Mouse (Mus musculus): ENCODE results near the gene Notum. TPM values are rescaled to one million over a fixed set of nuclear protein-coding genes. Genes with fewer than 3 reads are reported as not detected.

The Notum gene
- polyA plus RNA-seq, 1 experiment from 2014 or later: 2.5 TPM

GRCm38 (mm10) chr11:120659509-120660300 lies 1.3 kb downstream of the Notum start:
- DNase-seq (ENCODE audit: low spot score) (no peak), ATAC-seq (replicated peaks; ENCODE audit: insufficient number of reproducible peaks, low FRiP score, low TSS enrichment, low read depth) (peak; percentile 22; the same call in 1 of the 2 replicates)
- WGBS: 4% methylated on average over 50 of the region's 50 CpGs
- Histone ChIP-seq H3K4me1 (ENCODE audit: control insufficient read depth, insufficient read depth, low read length) (peaks cover 9% of the 10 kb centered on the region), H3K27me3 (ENCODE audit: control insufficient read depth, insufficient read depth, low read length) (peaks cover 54% of the 10 kb centered on the region), H3K4me2 (ENCODE audit: low read depth, low read length) (peak overlapping the region; percentile 80), H3K9ac (replicated peaks; ENCODE audit: low read length) (peak overlapping the region; percentile 37; the same call in 1 of the 2 replicates), H3K4me3 (ENCODE audit: low read depth, low read length) (peak overlapping the region; percentile 42), H3K27ac (replicated peaks; ENCODE audit: low read depth, low read length) (no peak overlapping the region), H3K9me3 (replicated peaks; ENCODE audit: control insufficient read depth, low read length) (no peaks in the 10 kb centered on the region), H3K36me3 (replicated peaks; ENCODE audit: control insufficient read depth, insufficient read depth, low read depth, low read length) (no peaks in the 10 kb centered on the region)

GRCm38 (mm10) chr11:120658876-120659410 lies 2.0 kb downstream of the Notum start:
- peaks cover 54% of the 10 kb centered on the region for H3K27me3 ChIP-seq (ENCODE audit: control insufficient read depth, insufficient read depth, low read length)
- H3K36me3 ChIP-seq (replicated peaks; ENCODE audit: control insufficient read depth, insufficient read depth, low read depth, low read length): no peaks in the 10 kb centered on the region
- no peaks in the 10 kb centered on the region for H3K9me3 ChIP-seq (replicated peaks; ENCODE audit: control insufficient read depth, low read length)
- DNase-seq (ENCODE audit: low spot score) (peak; percentile 82), ATAC-seq (replicated peaks; ENCODE audit: insufficient number of reproducible peaks, low FRiP score, low TSS enrichment, low read depth) (no peak)
- no peak overlapping the region; the same call in 1 of the 2 replicates for H3K4me2 ChIP-seq (ENCODE audit: low read depth, low read length)
- H3K4me1 ChIP-seq (ENCODE audit: control insufficient read depth, insufficient read depth, low read length): peaks cover 9% of the 10 kb centered on the region
- no peak overlapping the region for H3K27ac ChIP-seq (replicated peaks; ENCODE audit: low read depth, low read length)
- no peak overlapping the region for H3K9ac ChIP-seq (replicated peaks; ENCODE audit: low read length)
- H3K4me3 ChIP-seq (ENCODE audit: low read depth, low read length): no peak overlapping the region
- 4% methylated on average over 24 of the region's 24 CpGs for WGBS

GRCm38 (mm10) chr11:120657301-120657700 lies 3.7 kb downstream of the Notum start:
- Histone ChIP-seq H3K36me3 (replicated peaks; ENCODE audit: control insufficient read depth, insufficient read depth, low read depth, low read length) (no peaks in the 10 kb centered on the region), H3K9ac (replicated peaks; ENCODE audit: low read length) (no peak overlapping the region), H3K4me3 (ENCODE audit: low read depth, low read length) (no peak overlapping the region), H3K4me2 (ENCODE audit: low read depth, low read length) (no peak overlapping the region), H3K27me3 (ENCODE audit: control insufficient read depth, insufficient read depth, low read length) (peaks cover 48% of the 10 kb centered on the region), H3K9me3 (replicated peaks; ENCODE audit: control insufficient read depth, low read length) (no peaks in the 10 kb centered on the region), H3K4me1 (ENCODE audit: control insufficient read depth, insufficient read depth, low read length) (peaks cover 9% of the 10 kb centered on the region), H3K27ac (replicated peaks; ENCODE audit: low read depth, low read length) (no peak overlapping the region)
- DNase-seq (ENCODE audit: low spot score) (no peak), ATAC-seq (replicated peaks; ENCODE audit: insufficient number of reproducible peaks, low FRiP score, low TSS enrichment, low read depth) (no peak)
- 82% methylated on average over 4 of the region's 4 CpGs for WGBS

GRCm38 (mm10) chr11:120654741-120655140 lies 6.2 kb downstream of the Notum start:
- peaks cover 22% of the 10 kb centered on the region for H3K27me3 ChIP-seq (ENCODE audit: control insufficient read depth, insufficient read depth, low read length)
- WGBS: 66% methylated on average over 3 of the region's 3 CpGs
- DNase-seq (ENCODE audit: low spot score): no peak

DNA sequence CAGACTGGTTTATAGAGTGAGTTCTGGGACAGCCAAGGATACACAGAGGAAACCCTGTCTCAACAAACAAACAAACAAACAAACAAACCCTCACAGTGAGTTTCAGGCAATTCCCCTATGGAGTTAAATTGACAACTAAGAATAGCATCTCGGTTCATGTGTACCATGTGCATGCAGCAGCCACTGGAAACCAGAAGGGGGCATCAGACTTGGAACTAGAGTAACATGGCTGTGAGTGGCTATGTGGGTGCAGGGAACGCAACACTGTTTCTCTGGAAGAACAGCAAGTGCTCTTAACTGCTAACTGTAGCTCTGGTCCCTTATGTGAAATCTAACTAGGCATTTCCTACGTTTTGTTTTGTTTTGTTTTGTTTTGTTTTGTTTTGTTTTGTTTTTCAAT lies 9.1 kb downstream of the Notum start:
- no peak for ATAC-seq (replicated peaks; ENCODE audit: insufficient number of reproducible peaks, low FRiP score, low TSS enrichment, low read depth)

More at GRCm38 (mm10) chr11:120654741-120655140, 6.2 kb downstream of the Notum start:
- Histone ChIP-seq H3K27ac (replicated peaks; ENCODE audit: low read depth, low read length) (no peak overlapping the region), H3K4me3 (ENCODE audit: low read depth, low read length) (no peak overlapping the region), H3K9me3 (replicated peaks; ENCODE audit: control insufficient read depth, low read length) (no peaks in the 10 kb centered on the region), H3K36me3 (replicated peaks; ENCODE audit: control insufficient read depth, insufficient read depth, low read depth, low read length) (no peaks in the 10 kb centered on the region), H3K4me2 (ENCODE audit: low read depth, low read length) (no peak overlapping the region), H3K4me1 (ENCODE audit: control insufficient read depth, insufficient read depth, low read length) (peaks cover 3% of the 10 kb centered on the region; the same call in 1 of the 2 replicates), H3K9ac (replicated peaks; ENCODE audit: low read length) (no peak overlapping the region)
- no peak for ATAC-seq (replicated peaks; ENCODE audit: insufficient number of reproducible peaks, low FRiP score, low TSS enrichment, low read depth)

DNA sequence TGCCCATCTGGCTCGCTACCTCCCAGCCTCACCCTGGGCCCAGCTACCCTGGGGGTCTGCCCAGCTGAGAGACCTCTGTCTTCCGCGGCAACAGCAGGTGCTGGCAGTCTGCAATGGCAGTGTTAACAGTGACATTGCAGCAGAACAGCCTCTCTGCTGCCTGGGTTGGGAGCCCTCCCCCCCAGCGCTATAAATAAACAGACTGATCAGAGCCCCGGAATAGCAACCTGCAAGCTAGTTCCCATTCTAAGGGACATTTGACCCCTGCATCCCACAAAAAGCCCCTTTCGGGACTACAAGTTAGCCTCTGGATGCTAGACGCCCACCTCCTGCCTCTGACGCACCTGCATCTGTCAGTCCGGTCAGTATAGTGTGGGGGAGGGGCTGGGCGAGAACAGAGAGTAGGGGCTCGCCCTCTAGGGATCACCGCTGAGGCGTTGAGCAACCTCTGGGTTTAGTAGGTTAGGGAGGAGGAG lies 12.9 kb downstream of the Notum start, which contains the start of gene Myadml2:
TSS of gene Myadml2 (minus strand) at position 158 of the 476 bp plus-strand sequence.
- Histone ChIP-seq H3K9me3 (replicated peaks; ENCODE audit: control insufficient read depth, low read length) (no peaks in the 10 kb centered on the region), H3K36me3 (replicated peaks; ENCODE audit: control insufficient read depth, insufficient read depth, low read depth, low read length) (no peaks in the 10 kb centered on the region), H3K4me2 (ENCODE audit: low read depth, low read length) (peak within 1 kb of the TSS; percentile 4; the same call in 1 of the 2 replicates), H3K9ac (replicated peaks; ENCODE audit: low read length) (peak within 1 kb of the TSS; percentile 1; the same call in 1 of the 2 replicates), H3K27ac (replicated peaks; ENCODE audit: low read depth, low read length) (no peak within 1 kb of the TSS), H3K4me3 (ENCODE audit: low read depth, low read length) (no peak within 1 kb of the TSS), H3K4me1 (ENCODE audit: control insufficient read depth, insufficient read depth, low read length) (peaks cover under 1% of the 10 kb centered on the region; the same call in 1 of the 2 replicates), H3K27me3 (ENCODE audit: control insufficient read depth, insufficient read depth, low read length) (peaks cover 5% of the 10 kb centered on the region; the same call in 1 of the 2 replicates)
- 2% methylated on average over 13 of the region's 13 CpGs for WGBS
- ATAC-seq (replicated peaks; ENCODE audit: insufficient number of reproducible peaks, low FRiP score, low TSS enrichment, low read depth): no peak
- peak; percentile 32 for DNase-seq (ENCODE audit: low spot score)

More for the DNA sequence above, 9.1 kb downstream of the Notum start:
- Histone ChIP-seq H3K9me3 (replicated peaks; ENCODE audit: control insufficient read depth, low read length) (no peaks in the 10 kb centered on the region), H3K4me3 (ENCODE audit: low read depth, low read length) (no peak overlapping the region), H3K36me3 (replicated peaks; ENCODE audit: control insufficient read depth, insufficient read depth, low read depth, low read length) (no peaks in the 10 kb centered on the region), H3K27me3 (ENCODE audit: control insufficient read depth, insufficient read depth, low read length) (peaks cover 5% of the 10 kb centered on the region; the same call in 1 of the 2 replicates), H3K9ac (replicated peaks; ENCODE audit: low read length) (no peak overlapping the region), H3K4me2 (ENCODE audit: low read depth, low read length) (no peak overlapping the region), H3K4me1 (ENCODE audit: control insufficient read depth, insufficient read depth, low read length) (no peaks in the 10 kb centered on the region), H3K27ac (replicated peaks; ENCODE audit: low read depth, low read length) (no peak overlapping the region)
- no peak for DNase-seq (ENCODE audit: low spot score)
- WGBS: 68% methylated on average over 3 of the region's 3 CpGs

DNA sequence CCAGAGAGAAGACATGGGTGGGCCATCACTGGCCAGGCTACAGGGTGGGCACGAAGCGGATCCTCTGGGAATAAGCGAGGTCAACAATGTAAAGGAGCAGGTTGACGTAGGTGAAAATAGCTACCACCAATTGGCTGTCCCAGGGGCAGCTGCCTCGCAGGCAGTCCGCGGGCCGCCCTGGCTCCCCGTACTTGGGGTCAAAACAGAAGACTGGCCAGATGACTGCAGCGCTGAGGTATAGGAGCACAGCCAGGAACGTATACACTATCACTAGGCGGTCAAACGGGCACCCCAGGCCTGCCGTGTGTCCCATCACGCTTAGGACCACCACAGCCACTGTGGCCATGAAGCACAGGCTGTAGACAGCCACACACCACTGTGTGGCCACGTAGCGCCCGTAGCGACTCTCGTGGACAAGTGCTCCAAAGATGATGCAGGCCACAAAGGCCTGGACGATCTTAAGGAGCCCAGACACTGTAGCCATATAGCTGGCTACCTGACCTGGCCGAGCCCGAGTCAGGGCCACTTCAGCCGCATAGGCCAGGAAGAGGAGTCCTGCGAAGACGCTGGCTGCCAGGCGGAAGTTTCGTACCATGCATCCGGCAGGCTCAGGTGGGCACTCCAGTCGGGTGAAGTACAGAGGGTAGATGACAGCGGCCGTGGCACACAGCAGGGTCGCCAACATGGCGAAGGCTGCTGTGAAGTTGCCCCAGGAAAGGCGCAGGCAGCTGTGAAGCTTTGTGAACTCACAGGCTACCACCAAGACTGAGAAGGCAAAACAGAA lies 13.7 kb downstream of the Notum start:
- no peak overlapping the region; the same call in 1 of the 2 replicates for H3K4me2 ChIP-seq (ENCODE audit: low read depth, low read length)
- H3K27me3 ChIP-seq (ENCODE audit: control insufficient read depth, insufficient read depth, low read length): peaks cover 5% of the 10 kb centered on the region; the same call in 1 of the 2 replicates
- ATAC-seq (replicated peaks; ENCODE audit: insufficient number of reproducible peaks, low FRiP score, low TSS enrichment, low read depth): no peak
- H3K4me3 ChIP-seq (ENCODE audit: low read depth, low read length): no peak overlapping the region
- H3K9me3 ChIP-seq (replicated peaks; ENCODE audit: control insufficient read depth, low read length): no peaks in the 10 kb centered on the region
- H3K9ac ChIP-seq (replicated peaks; ENCODE audit: low read length): no peak overlapping the region; the same call in 1 of the 2 replicates
- H3K27ac ChIP-seq (replicated peaks; ENCODE audit: low read depth, low read length): no peak overlapping the region
- no peak for DNase-seq (ENCODE audit: low spot score)
- no peaks in the 10 kb centered on the region for H3K36me3 ChIP-seq (replicated peaks; ENCODE audit: control insufficient read depth, insufficient read depth, low read depth, low read length)
- H3K4me1 ChIP-seq (ENCODE audit: control insufficient read depth, insufficient read depth, low read length): peaks cover 3% of the 10 kb centered on the region; the same call in 1 of the 2 replicates
- 77% methylated on average over 35 of the region's 35 CpGs for WGBS
